In genomic region chr8:70234080-70234780, GRCm38 (mm10) we compare ENCODE assay signal across 7 mouse cellular contexts. TPM values are rescaled to one million over a fixed set of nuclear protein-coding genes. Genes with fewer than 3 reads are reported as not detected.
DNase-seq lines count a peak whose midpoint lies in the region; ATAC-seq and TF ChIP-seq lines count a peak whose summit lies in the region.

Sugp2 (plus strand) TSS chr8:70234226.
Armc6 (minus strand) TSS chr8:70234466.

- ATAC-seq in embryonic facial prominence, embryonic 12.5 days (ENCODE audit: insufficient number of reproducible peaks, insufficient read depth, low FRiP score, low TSS enrichment) = peak; percentile 93
- ATAC-seq in limb, embryonic 12.5 days (ENCODE audit: insufficient number of reproducible peaks, insufficient read depth, low FRiP score, low TSS enrichment, low read depth) = peak; percentile 96
- ATAC-seq in midbrain, embryonic 15.5 days (replicated peaks) = peak; percentile 97

- H3K4me3 ChIP-seq in embryonic facial prominence, embryonic 12.5 days = peak within 1 kb of the TSS; percentile 60
- peak within 1 kb of the TSS; percentile 73 for H3K4me3 ChIP-seq in kidney, adult 2 months (ENCODE audit: insufficient read depth, low read depth, low read length)
- peak within 1 kb of the TSS; percentile 80 for H3K4me3 ChIP-seq in limb, embryonic 12.5 days (replicated peaks)
- peak within 1 kb of the TSS; percentile 92 for H3K4me3 ChIP-seq in midbrain, embryonic 15.5 days
- peak within 1 kb of the TSS; percentile 82 for H3K4me3 ChIP-seq in spleen, adult 2 months (ENCODE audit: extremely low read depth, insufficient read depth, insufficient read length)

- peak within 1 kb of the TSS; percentile 86 for H3K27ac ChIP-seq in embryonic facial prominence, embryonic 12.5 days
- H3K27ac ChIP-seq in kidney, adult 2 months (ENCODE audit: insufficient read depth, low read depth, low read length) = peak within 1 kb of the TSS; percentile 97
- H3K27ac ChIP-seq in limb, embryonic 12.5 days = peak within 1 kb of the TSS; percentile 91
- peak within 1 kb of the TSS; percentile 98 for H3K27ac ChIP-seq in midbrain, embryonic 15.5 days
- peak within 1 kb of the TSS; percentile 98 for H3K27ac ChIP-seq in spleen, adult 2 months (ENCODE audit: insufficient read depth, low read length)

- no peaks in the 10 kb centered on the region for H3K27me3 ChIP-seq in embryonic facial prominence, embryonic 12.5 days
- no peaks in the 10 kb centered on the region for H3K27me3 ChIP-seq in kidney, adult 2 months (replicated peaks; ENCODE audit: control insufficient read depth, insufficient read depth, low read length)
- no peaks in the 10 kb centered on the region for H3K27me3 ChIP-seq in limb, embryonic 12.5 days
- no peaks in the 10 kb centered on the region for H3K27me3 ChIP-seq in midbrain, embryonic 15.5 days (replicated peaks)
- H3K27me3 ChIP-seq in spleen, adult 2 months (ENCODE audit: control insufficient read depth, insufficient read depth, low read length) = no peaks in the 10 kb centered on the region

- H3K9ac ChIP-seq in embryonic facial prominence, embryonic 12.5 days = peak within 1 kb of the TSS; percentile 71
- peak within 1 kb of the TSS; percentile 81 for H3K9ac ChIP-seq in limb, embryonic 12.5 days (replicated peaks)
- H3K9ac ChIP-seq in midbrain, embryonic 15.5 days = peak within 1 kb of the TSS; percentile 95

- DNase-seq in adrenal gland, postnatal 25 days = peak; percentile 95
- peak; percentile 97 for DNase-seq in heart, adult 18-20 months
- peak; percentile 97 for DNase-seq in kidney, adult 2 months
- peak; percentile 92 to 94 for DNase-seq in spleen, adult 2 months (ENCODE audit: low read depth in 1 of 2, low spot score in 2 of 2)

- peaks cover 12% of the 10 kb centered on the region for H3K4me1 ChIP-seq in embryonic facial prominence, embryonic 12.5 days
- peaks cover 7% of the 10 kb centered on the region; the same call in 1 of the 2 replicates for H3K4me1 ChIP-seq in kidney, adult 2 months (ENCODE audit: control insufficient read depth, insufficient read depth, low read length)
- peaks cover 19% of the 10 kb centered on the region for H3K4me1 ChIP-seq in limb, embryonic 12.5 days (replicated peaks)
- peaks cover 33% of the 10 kb centered on the region for H3K4me1 ChIP-seq in midbrain, embryonic 15.5 days
- H3K4me1 ChIP-seq in spleen, adult 2 months (ENCODE audit: control insufficient read depth, insufficient read depth, insufficient read length) = peaks cover 4% of the 10 kb centered on the region; the same call in 1 of the 2 replicates

- no peaks in the 10 kb centered on the region for H3K9me3 ChIP-seq in embryonic facial prominence, embryonic 12.5 days
- H3K9me3 ChIP-seq in limb, embryonic 12.5 days = no peaks in the 10 kb centered on the region
- no peaks in the 10 kb centered on the region for H3K9me3 ChIP-seq in midbrain, embryonic 15.5 days

- H3K36me3 ChIP-seq in embryonic facial prominence, embryonic 12.5 days = peaks cover 31% of the 10 kb centered on the region
- H3K36me3 ChIP-seq in kidney, adult 2 months (ENCODE audit: control insufficient read depth, insufficient read depth, low read length) = no peaks in the 10 kb centered on the region; the same call in 1 of the 2 replicates
- H3K36me3 ChIP-seq in limb, embryonic 12.5 days = peaks cover 52% of the 10 kb centered on the region
- peaks cover 34% of the 10 kb centered on the region for H3K36me3 ChIP-seq in midbrain, embryonic 15.5 days (replicated peaks)
- H3K36me3 ChIP-seq in spleen, adult 2 months (ENCODE audit: control insufficient read depth, insufficient read depth, low read length) = peaks cover 7% of the 10 kb centered on the region; the same call in 1 of the 2 replicates

- H3K4me2 ChIP-seq in embryonic facial prominence, embryonic 12.5 days (replicated peaks) = peak within 1 kb of the TSS; percentile 85
- peak within 1 kb of the TSS; percentile 96 for H3K4me2 ChIP-seq in limb, embryonic 12.5 days
- peak within 1 kb of the TSS; percentile 65 for H3K4me2 ChIP-seq in midbrain, embryonic 15.5 days

- no peak for TF ChIP-seq CTCF in kidney, adult 2 months (conservative IDR thresholded peaks at IDR 0.05; ENCODE audit: insufficient read depth, insufficient read length, low read depth, low read length)
- no peak for TF ChIP-seq CTCF in spleen, adult 2 months (IDR thresholded peaks at IDR 0.05; ENCODE audit: extremely low read depth, insufficient read depth, insufficient read length, insufficient replicate concordance)

- TF ChIP-seq POLR2A in kidney, adult 2 months (IDR thresholded peaks at IDR 0.05; ENCODE audit: low read depth, low read length) = peak; percentile 68
- no peak; the same call in 1 of the 2 replicates for TF ChIP-seq POLR2A in spleen, adult 2 months (IDR thresholded peaks at IDR 0.05; ENCODE audit: low read depth, low read length)

- under 1% methylated on average over 66 of the region's 67 CpGs for WGBS in embryonic facial prominence, embryonic 12.5 days
- under 1% methylated on average over 65 of the region's 67 CpGs for WGBS in kidney, adult 2 months
- WGBS in limb, embryonic 12.5 days = under 1% methylated on average over 66 of the region's 67 CpGs
- WGBS in midbrain, embryonic 15.5 days = under 1% methylated on average over 67 of the region's 67 CpGs
- 1% methylated on average over 67 of the region's 67 CpGs for WGBS in spleen, adult 2 months

RNA-seq across cellular contexts. Expression of gene Sugp2, which starts in this region (rescaled TPM):
- 45.2 and 50.7 TPM in 2 replicates for total RNA-seq in adrenal gland, postnatal 25 days (2021)
- polyA plus RNA-seq in embryonic facial prominence, embryonic 12.5 days (2016; fragmentation: Nextera tagmentation; extraction: Ambion mirVana) = 47.5 and 54.0 TPM in 2 replicates
- total RNA-seq in heart, adult 18-20 months (2021) = 10 to 100 TPM; 37.3 to 39.1 TPM
- 18.9 and 20.2 TPM in 2 replicates for polyA plus RNA-seq in kidney, adult 2 months (2012; rRNA removed)
- 48.3 and 50.7 TPM in 2 replicates for polyA plus RNA-seq in limb, embryonic 12.5 days (2016; fragmentation: Nextera tagmentation; extraction: Ambion mirVana)
- 102 and 109 TPM in 2 replicates for polyA plus RNA-seq in midbrain, embryonic 15.5 days (2015; fragmentation: Nextera tagmentation; extraction: Ambion mirVana)
- 38.3 and 40.0 TPM in 2 replicates for polyA plus RNA-seq in spleen, adult 2 months (2012; rRNA removed)

RNA-seq across cellular contexts. Expression of gene Armc6, which starts in this region (rescaled TPM):
- total RNA-seq in adrenal gland, postnatal 25 days (2021) = 11.3 and 20.8 TPM in 2 replicates
- 28.7 and 33.3 TPM in 2 replicates for polyA plus RNA-seq in embryonic facial prominence, embryonic 12.5 days (2016; fragmentation: Nextera tagmentation; extraction: Ambion mirVana)
- total RNA-seq in heart, adult 18-20 months (2021) = 1 to 10 TPM; 6.8 to 7.8 TPM
- polyA plus RNA-seq in kidney, adult 2 months (2012; rRNA removed) = 14.2 and 14.4 TPM in 2 replicates
- 22.5 and 26.4 TPM in 2 replicates for polyA plus RNA-seq in limb, embryonic 12.5 days (2016; fragmentation: Nextera tagmentation; extraction: Ambion mirVana)
- polyA plus RNA-seq in midbrain, embryonic 15.5 days (2015; fragmentation: Nextera tagmentation; extraction: Ambion mirVana) = 117 and 118 TPM in 2 replicates
- polyA plus RNA-seq in spleen, adult 2 months (2012; rRNA removed) = 11.5 and 14.1 TPM in 2 replicates

Comparison
In these comparisons a context has a peak if more than half of its experiments do, and no peak if none do; other contexts are left out.
1. Peak in every context shown above with its lines: DNase-seq, ATAC-seq, H3K4me3 ChIP-seq and H3K27ac ChIP-seq.